Comparison of ENCODE assay signal across 9 mouse cellular contexts in genomic region chr11:97101722-97102121, GRCm38 (mm10). TPM values are rescaled to one million over a fixed set of nuclear protein-coding genes. Genes with fewer than 3 reads are reported as not detected.
DNase-seq lines count a peak whose midpoint lies in the region; ATAC-seq and TF ChIP-seq lines count a peak whose summit lies in the region.
"Had no signal": no experiment of that assay in that cellular context is flagged by ENCODE, and none has a peak within 500 bp of the region (broad histone marks: within the 10 kb centered on the region; RNA-seq: fewer than 3 reads in every experiment).

No protein-coding gene starts in this region.

- in situ Hi-C loops in ES-E14 (cut with MboI; ENCODE audit: low sequenced_read_pairs in 2 of 2, unreplicated experiment in 2 of 2) = no loop called here

- no peak overlapping the region for H3K9ac ChIP-seq in ES-E14 (ENCODE audit: insufficient read depth, low read depth, low read length, poor library complexity, severe bottlenecking)
- H3K9ac ChIP-seq: limb, embryonic 13.5 days had no signal

- intact Hi-C loops in heart, postnatal 25 days (cut with DNase I) = loop anchor here (2.0 to 5.0 kb wide), 2 partner anchors 46 to 73 kb away; no protein-coding TSS in a partner anchor

- H3K4me3 ChIP-seq in ES-E14 (ENCODE audit: insufficient read depth in 1 of 2, low read depth in 1 of 2, low read length in 2 of 2, poor library complexity in 1 of 2, severe bottlenecking in 1 of 2) = no peak overlapping the region
- H3K4me3 ChIP-seq: limb, embryonic 13.5 days had no signal

- H3K27ac ChIP-seq in ES-E14 (ENCODE audit: insufficient read depth, low read depth, low read length, poor library complexity, severe bottlenecking) = no peak overlapping the region
- H3K27ac ChIP-seq: limb, embryonic 13.5 days had no signal

- peak; percentile 49; the same call in 1 of the 2 replicates for ATAC-seq in cerebellum, adult (ENCODE audit: insufficient number of reproducible peaks, low FRiP score, low TSS enrichment)

- peaks cover 0 to 2% of the 10 kb centered on the region in 2 experiments; a peak in 1 of 4 replicates for H3K4me1 ChIP-seq in ES-E14 (ENCODE audit: control insufficient read depth in 2 of 2, insufficient read depth in 2 of 2, low read length in 2 of 2, poor library complexity in 1 of 2)

- no peaks in the 10 kb centered on the region for H3K9me3 ChIP-seq in ES-E14 (ENCODE audit: control insufficient read depth, insufficient read depth, low read depth, low read length)
- H3K9me3 ChIP-seq: limb, embryonic 13.5 days had no signal

- DNase-seq in heart, adult 9 months (ENCODE audit: low spot score in 2 of 2) = peak; percentile 23 to 42
- DNase-seq in heart, postnatal 25 days (ENCODE audit: low spot score) = no peak
- peak; percentile 56 for DNase-seq in ES-E14 (ENCODE audit: low read depth, low spot score)
- DNase-seq in gastrocnemius, postnatal 10 days = peak; percentile 82
- peak; percentile 33 for DNase-seq in layer of hippocampus, adult 9-11 months
- DNase-seq in natural killer cell, adult 2 months (ENCODE audit: low spot score in 2 of 2) = peak; percentile 75 to 83
- peak; percentile 85 for DNase-seq in thymus, postnatal 14 days

- no peaks in the 10 kb centered on the region for H3K36me3 ChIP-seq in ES-E14 (ENCODE audit: control insufficient read depth, insufficient read depth, low read length, poor library complexity, severe bottlenecking)
- H3K36me3 ChIP-seq: limb, embryonic 13.5 days had no signal

TF ChIP-seq in ES-E14, 5 proteins besides CTCF, POLR2A, EP300 and RAD21:
- TF ChIP-seq HCFC1 (IDR thresholded peaks at IDR 0.05; ENCODE audit: borderline replicate concordance, insufficient read depth, low read length) (no peak), ZC3H11A (IDR thresholded peaks at IDR 0.05; ENCODE audit: borderline replicate concordance, low read depth, low read length) (no peak), MAFK (IDR thresholded peaks at IDR 0.05; ENCODE audit: insufficient read depth, low read depth, low read length) (no peak), ZNF384 (IDR thresholded peaks at IDR 0.05; ENCODE audit: low read depth, low read length) (no peak), CHD2 (IDR thresholded peaks at IDR 0.05; ENCODE audit: low read depth, low read length) (no peak)
TF ChIP-seq in ES-E14: peak in this region for 0.

RNA-seq across cellular contexts. Expression of gene Tbx21, which starts 13.4 kb away (rescaled TPM):
- total RNA-seq in heart, postnatal 25 days (2021) = not detected
- 0.27 and 0.32 TPM in 2 replicates for total RNA-seq in ES-E14 (2012; rRNA removed)
- total RNA-seq in gastrocnemius, postnatal 10 days (2021) = 1 to 10 TPM; 1.3 to 1.7 TPM

RNA-seq across cellular contexts. Expression of gene Tbkbp1, which starts 49.6 kb away (rescaled TPM):
- 10 to 100 TPM; 13.3 to 16.7 TPM for total RNA-seq in heart, postnatal 25 days (2021)
- 3.5 and 4.5 TPM in 2 replicates for total RNA-seq in ES-E14 (2012; rRNA removed)
- 1 to 10 TPM; 7.1 to 9.9 TPM for total RNA-seq in gastrocnemius, postnatal 10 days (2021)

RNA-seq across cellular contexts. Expression of gene Osbpl7, which starts 51.3 kb away (rescaled TPM):
- total RNA-seq in heart, postnatal 25 days (2021) = 1 to 10 TPM; 5.1 to 5.5 TPM
- total RNA-seq in ES-E14 (2012; rRNA removed) = 6.6 and 7.2 TPM in 2 replicates
- total RNA-seq in gastrocnemius, postnatal 10 days (2021) = 1 to 10 TPM; 3.4 to 6.4 TPM
